Mouse (Mus musculus): ENCODE measurements around the gene Ckm.

Gene Ckm

DNA sequence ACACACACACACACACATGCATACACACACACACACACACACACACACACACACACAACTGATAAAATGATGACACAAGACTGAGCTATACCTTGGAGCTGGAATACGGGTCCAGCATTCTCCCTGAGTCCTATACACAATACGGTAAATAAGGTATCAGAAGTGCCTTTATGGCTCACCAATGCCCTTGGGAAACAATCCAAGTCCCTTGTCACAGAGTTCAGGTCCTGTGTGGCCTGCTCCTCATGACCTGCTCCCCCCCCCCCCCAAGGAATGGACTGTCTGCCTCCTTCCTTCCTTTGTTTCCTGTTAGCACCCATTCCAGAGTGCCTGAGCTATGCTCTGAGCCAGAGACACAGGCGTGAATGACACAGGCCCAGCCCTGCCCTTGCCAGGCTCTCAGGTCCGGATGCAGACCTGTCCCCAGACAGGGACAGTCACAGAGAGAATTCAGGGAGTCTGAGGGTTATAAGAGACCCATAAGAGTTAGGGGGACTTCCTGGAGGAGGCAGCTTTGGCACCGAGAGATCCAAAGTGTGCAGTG, 62.1 kb downstream of the Ckm start:
- DNase-seq (ENCODE audit: inconsistent ontology term): no peak

GRCm38 (mm10) chr7:19467638-19468037, 63.1 kb downstream of the Ckm start:
- DNase-seq (ENCODE audit: inconsistent ontology term): no peak

GRCm38 (mm10) chr7:19468279-19468678, 63.7 kb downstream of the Ckm start:
- DNase-seq (ENCODE audit: inconsistent ontology term): no peak

GRCm38 (mm10) chr7:19469404-19469803, 64.8 kb downstream of the Ckm start:
- no peak for DNase-seq (ENCODE audit: inconsistent ontology term)

DNA sequence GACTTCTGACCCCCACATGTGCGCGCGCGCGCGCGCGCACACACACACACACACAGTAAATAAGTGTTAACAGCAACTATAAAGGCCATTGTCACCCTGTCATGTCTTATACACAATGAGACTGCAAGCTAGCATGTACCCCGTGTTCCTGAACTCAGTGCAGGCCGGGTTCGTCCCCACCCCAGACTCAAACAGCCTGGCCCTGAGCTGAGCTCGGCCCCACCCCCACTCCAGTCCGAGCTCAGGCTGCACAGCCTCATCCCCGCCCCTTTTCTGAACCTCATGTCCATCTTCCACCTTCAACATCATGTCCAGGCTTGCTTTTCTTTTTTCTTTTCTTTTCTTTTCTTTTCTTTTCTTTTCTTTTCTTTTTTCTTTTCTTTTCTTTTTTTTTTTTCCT, 65.7 kb downstream of the Ckm start:
- DNase-seq (ENCODE audit: inconsistent ontology term): no peak

DNA sequence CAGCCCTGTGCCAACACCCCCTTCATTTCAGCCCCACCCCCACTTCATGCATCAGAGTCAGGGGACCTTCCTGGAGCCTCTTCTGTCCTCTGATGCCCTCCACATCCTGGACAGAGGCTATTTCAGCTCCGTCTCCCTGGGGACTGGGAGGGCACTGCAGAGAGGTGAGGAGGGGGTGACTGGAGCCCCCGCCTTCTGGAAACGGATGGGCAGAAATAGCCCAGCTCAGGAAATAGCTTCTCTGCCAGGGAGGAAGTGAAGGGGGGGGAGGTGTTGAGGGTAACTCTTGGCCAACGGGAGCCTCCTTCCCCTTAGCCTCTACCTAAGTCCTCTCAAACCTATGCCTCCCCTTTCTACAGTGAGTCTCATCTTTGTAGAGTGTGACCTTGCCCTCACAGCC, 67.8 kb downstream of the Ckm start:
- no peak for DNase-seq (ENCODE audit: inconsistent ontology term)

Measured in Muller cell, postnatal 12 days (primary cell).